Mouse (Mus musculus) cortical plate, adult 2 months (tissue): ENCODE results near the gene Zc3h15.

Experiments
- CTCF ChIP-seq: fragments of 200-500 bp; IDR thresholded peaks from 2 replicates; pipeline ENCODE4 v1.5.1; 2011; ENCODE audit warnings: mild to moderate bottlenecking, control low read depth, low read length; ENCODE audit not compliant: insufficient read depth; ENCODE audit errors: extremely low read depth
- POLR2A ChIP-seq: fragments of 200-500 bp; IDR thresholded peaks from 2 replicates; pipeline ENCODE4 v1.6.1; 2011; ENCODE audit warnings: mild to moderate bottlenecking, low read length, control low read depth; ENCODE audit not compliant: insufficient read depth; ENCODE audit errors: extremely low read depth

- TF ChIP-seq POLR2A (no peak), CTCF (no peak)
These were observed 32.1 kb downstream of the Zc3h15 start for GRCm38 (mm10) chr2:83676226-83676870.
